Mouse (Mus musculus): Measurements from ENCODE around the gene Tcfl5. TPM values are rescaled to one million over a fixed set of nuclear protein-coding genes. Genes with fewer than 3 reads are reported as not detected.

Gene Tcfl5
- 0.31 and 0.50 TPM in 2 replicates for polyA plus RNA-seq (2015; fragmentation: Nextera tagmentation; extraction: Ambion mirVana)

DNA sequence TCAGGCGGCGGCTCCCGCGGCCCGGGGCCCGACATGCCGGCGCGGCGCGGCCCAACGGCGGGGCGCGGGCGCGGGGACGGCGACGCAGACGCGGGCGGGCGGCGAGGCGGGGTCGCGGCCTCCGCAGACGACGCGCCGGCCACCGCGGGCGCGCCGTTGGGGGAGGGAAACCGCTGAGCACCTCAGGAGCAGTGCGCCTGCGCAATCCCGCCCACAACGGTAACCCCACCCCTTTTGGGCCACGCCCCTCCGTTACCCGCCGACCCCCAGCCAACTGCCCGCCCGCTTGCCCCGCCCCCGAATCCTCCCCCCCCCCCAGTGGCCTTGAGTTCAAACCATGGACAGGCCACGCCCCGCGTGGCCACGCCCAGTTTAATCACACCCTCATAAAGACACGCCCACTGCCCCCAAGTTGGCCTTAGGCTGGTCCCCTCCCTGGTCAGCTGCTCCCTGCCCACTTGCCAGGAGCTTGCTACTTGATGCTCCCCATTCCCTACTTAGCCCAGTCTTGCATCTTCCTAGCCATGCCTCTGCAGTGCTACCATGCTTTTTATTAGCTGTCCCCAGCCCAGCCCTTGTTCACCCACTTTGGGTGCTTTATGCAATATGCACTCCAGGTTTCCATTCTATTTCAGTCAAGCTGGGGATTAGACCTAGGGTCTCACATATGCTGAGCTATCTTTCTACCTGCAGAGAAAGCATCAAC, at the start of gene Tcfl5:
Gene Tcfl5 (minus strand): TSS at position 154 of the 706 bp plus-strand sequence.
- ATAC-seq: no peak
- Histone ChIP-seq H3K9ac (ENCODE audit: low read depth, low read length) (peak within 1 kb of the TSS; percentile 48), H3K27ac (ENCODE audit: low read depth, low read length) (no peak within 1 kb of the TSS), H3K4me1 (ENCODE audit: control insufficient read depth, insufficient read depth, low read depth, low read length) (peaks cover 3% of the 10 kb centered on the region; the same call in 1 of the 2 replicates), H3K36me3 (ENCODE audit: control insufficient read depth, insufficient read depth, low read length) (peaks cover 4% of the 10 kb centered on the region; the same call in 1 of the 2 replicates), H3K9me3 (ENCODE audit: control insufficient read depth, low read length) (peaks cover 15% of the 10 kb centered on the region), H3K4me3 (ENCODE audit: low read length) (peak within 1 kb of the TSS; percentile 46), H3K27me3 (replicated peaks; ENCODE audit: control insufficient read depth, insufficient read depth, low read length) (peaks cover 41% of the 10 kb centered on the region), H3K4me2 (ENCODE audit: low read length) (peak within 1 kb of the TSS; percentile 54)
- 2% methylated on average over 38 of the region's 56 CpGs for WGBS

- Histone ChIP-seq H3K4me2 (ENCODE audit: low read length) (no peak overlapping the region), H3K9me3 (ENCODE audit: control insufficient read depth, low read length) (no peaks in the 10 kb centered on the region), H3K4me1 (ENCODE audit: control insufficient read depth, insufficient read depth, low read depth, low read length) (peaks cover 7% of the 10 kb centered on the region; the same call in 1 of the 2 replicates), H3K27me3 (replicated peaks; ENCODE audit: control insufficient read depth, insufficient read depth, low read length) (no peaks in the 10 kb centered on the region), H3K36me3 (ENCODE audit: control insufficient read depth, insufficient read depth, low read length) (peaks cover 40% of the 10 kb centered on the region), H3K9ac (ENCODE audit: low read depth, low read length) (no peak overlapping the region), H3K4me3 (ENCODE audit: low read length) (no peak overlapping the region), H3K27ac (ENCODE audit: low read depth, low read length) (no peak overlapping the region)
- 0 out of 2 replicates have a peak, but pooled peaks have one; percentile 11 for ATAC-seq
- 87% methylated on average over 5 of the region's 5 CpGs for WGBS
Observed at GRCm38 (mm10) chr2:180689841-180690240, 47.3 kb upstream of the Tcfl5 start.

DNA sequence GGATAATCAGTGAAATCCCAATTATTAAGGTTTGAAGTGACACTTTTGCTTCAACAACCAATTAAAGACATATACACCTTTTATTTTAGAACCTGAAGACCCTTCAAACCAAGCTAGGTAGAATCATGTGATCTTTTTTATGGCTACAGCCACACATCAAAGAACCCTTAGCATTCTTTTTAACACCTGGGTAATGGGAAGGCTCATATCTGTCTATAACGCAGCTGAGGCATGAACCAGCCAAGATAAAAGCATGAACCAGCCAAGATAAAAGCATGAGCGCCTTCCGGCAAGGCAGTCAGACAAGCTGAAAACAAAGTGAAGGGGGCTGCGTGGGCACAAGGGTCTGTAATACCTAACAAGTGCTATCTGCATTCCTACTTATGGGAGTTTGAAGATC, 41.5 kb upstream of the Tcfl5 start:
- no peak overlapping the region for H3K4me3 ChIP-seq (ENCODE audit: low read length)
- H3K36me3 ChIP-seq (ENCODE audit: control insufficient read depth, insufficient read depth, low read length): peaks cover 57% of the 10 kb centered on the region
- H3K9ac ChIP-seq (ENCODE audit: low read depth, low read length): no peak overlapping the region
- H3K27me3 ChIP-seq (replicated peaks; ENCODE audit: control insufficient read depth, insufficient read depth, low read length): no peaks in the 10 kb centered on the region
- ATAC-seq: no peak
- H3K9me3 ChIP-seq (ENCODE audit: control insufficient read depth, low read length): no peaks in the 10 kb centered on the region
- no peak overlapping the region for H3K4me2 ChIP-seq (ENCODE audit: low read length)
- WGBS: 96% methylated on average over 4 of the region's 4 CpGs
- H3K27ac ChIP-seq (ENCODE audit: low read depth, low read length): no peak overlapping the region
- H3K4me1 ChIP-seq (ENCODE audit: control insufficient read depth, insufficient read depth, low read depth, low read length): no peaks in the 10 kb centered on the region

DNA sequence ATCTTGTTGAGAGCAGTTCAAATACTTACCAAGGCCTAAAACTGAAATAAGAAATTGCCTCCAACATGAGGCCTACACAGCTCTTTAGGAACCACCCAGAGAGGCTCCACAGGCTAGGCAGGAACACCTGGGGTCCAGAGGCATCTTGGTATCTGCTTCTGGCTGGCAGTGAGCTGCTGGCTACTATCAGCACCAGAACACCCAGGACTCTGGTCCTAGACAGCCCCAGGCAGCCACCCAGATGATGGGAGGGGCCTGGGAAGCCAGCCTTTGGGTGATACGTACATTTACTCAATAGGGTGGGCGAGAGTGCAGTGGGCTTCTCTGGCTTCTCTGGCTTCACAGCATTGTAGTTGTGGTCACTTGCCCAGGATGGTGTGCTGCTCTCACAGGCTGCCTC, 41.0 kb upstream of the Tcfl5 start:
- no peak overlapping the region for H3K27ac ChIP-seq (ENCODE audit: low read depth, low read length)

GRCm38 (mm10) chr2:180681225-180681624, 38.7 kb upstream of the Tcfl5 start:
- Histone ChIP-seq H3K36me3 (ENCODE audit: control insufficient read depth, insufficient read depth, low read length) (peaks cover 33% of the 10 kb centered on the region), H3K27me3 (replicated peaks; ENCODE audit: control insufficient read depth, insufficient read depth, low read length) (no peaks in the 10 kb centered on the region), H3K4me2 (ENCODE audit: low read length) (no peak overlapping the region), H3K9ac (ENCODE audit: low read depth, low read length) (no peak overlapping the region), H3K4me3 (ENCODE audit: low read length) (no peak overlapping the region), H3K9me3 (ENCODE audit: control insufficient read depth, low read length) (no peaks in the 10 kb centered on the region), H3K27ac (ENCODE audit: low read depth, low read length) (no peak overlapping the region), H3K4me1 (ENCODE audit: control insufficient read depth, insufficient read depth, low read depth, low read length) (no peaks in the 10 kb centered on the region)
- ATAC-seq: no peak
- 55% methylated on average over 2 of the region's 2 CpGs for WGBS

More for the DNA sequence above, 41.0 kb upstream of the Tcfl5 start:
- Histone ChIP-seq H3K36me3 (ENCODE audit: control insufficient read depth, insufficient read depth, low read length) (peaks cover 53% of the 10 kb centered on the region), H3K27me3 (replicated peaks; ENCODE audit: control insufficient read depth, insufficient read depth, low read length) (no peaks in the 10 kb centered on the region), H3K4me3 (ENCODE audit: low read length) (no peak overlapping the region), H3K9me3 (ENCODE audit: control insufficient read depth, low read length) (no peaks in the 10 kb centered on the region), H3K9ac (ENCODE audit: low read depth, low read length) (no peak overlapping the region), H3K4me2 (ENCODE audit: low read length) (no peak overlapping the region), H3K4me1 (ENCODE audit: control insufficient read depth, insufficient read depth, low read depth, low read length) (no peaks in the 10 kb centered on the region)
- 96% methylated on average over 2 of the region's 2 CpGs for WGBS
- no peak for ATAC-seq

GRCm38 (mm10) chr2:180678609-180679140, 36.2 kb upstream of the Tcfl5 start:
- peak; percentile 71 for ATAC-seq
- WGBS: 19% methylated on average over 4 of the region's 4 CpGs
- peaks cover 26% of the 10 kb centered on the region for H3K36me3 ChIP-seq (ENCODE audit: control insufficient read depth, insufficient read depth, low read length)
- no peaks in the 10 kb centered on the region for H3K27me3 ChIP-seq (replicated peaks; ENCODE audit: control insufficient read depth, insufficient read depth, low read length)
- no peak overlapping the region for H3K4me3 ChIP-seq (ENCODE audit: low read length)
- H3K27ac ChIP-seq (ENCODE audit: low read depth, low read length): no peak overlapping the region
- no peak overlapping the region for H3K9ac ChIP-seq (ENCODE audit: low read depth, low read length)
- no peak overlapping the region for H3K4me2 ChIP-seq (ENCODE audit: low read length)
- H3K9me3 ChIP-seq (ENCODE audit: control insufficient read depth, low read length): no peaks in the 10 kb centered on the region
- H3K4me1 ChIP-seq (ENCODE audit: control insufficient read depth, insufficient read depth, low read depth, low read length): no peaks in the 10 kb centered on the region

GRCm38 (mm10) chr2:180676706-180677105, 34.2 kb upstream of the Tcfl5 start:
- H3K27ac ChIP-seq (ENCODE audit: low read depth, low read length): no peak overlapping the region
- ATAC-seq: no peak
- H3K9ac ChIP-seq (ENCODE audit: low read depth, low read length): no peak overlapping the region
- H3K4me3 ChIP-seq (ENCODE audit: low read length): no peak overlapping the region
- no peaks in the 10 kb centered on the region for H3K4me1 ChIP-seq (ENCODE audit: control insufficient read depth, insufficient read depth, low read depth, low read length)
- no peaks in the 10 kb centered on the region for H3K9me3 ChIP-seq (ENCODE audit: control insufficient read depth, low read length)
- H3K4me2 ChIP-seq (ENCODE audit: low read length): no peak overlapping the region
- 91% methylated on average over 2 of the region's 2 CpGs for WGBS
- H3K36me3 ChIP-seq (ENCODE audit: control insufficient read depth, insufficient read depth, low read length): peaks cover 19% of the 10 kb centered on the region
- no peaks in the 10 kb centered on the region for H3K27me3 ChIP-seq (replicated peaks; ENCODE audit: control insufficient read depth, insufficient read depth, low read length)

GRCm38 (mm10) chr2:180662008-180662407, 19.5 kb upstream of the Tcfl5 start:
- Histone ChIP-seq H3K4me3 (ENCODE audit: low read length) (no peak overlapping the region), H3K27me3 (replicated peaks; ENCODE audit: control insufficient read depth, insufficient read depth, low read length) (no peaks in the 10 kb centered on the region), H3K9me3 (ENCODE audit: control insufficient read depth, low read length) (no peaks in the 10 kb centered on the region), H3K9ac (ENCODE audit: low read depth, low read length) (no peak overlapping the region), H3K4me1 (ENCODE audit: control insufficient read depth, insufficient read depth, low read depth, low read length) (no peaks in the 10 kb centered on the region; the same call in 1 of the 2 replicates), H3K27ac (ENCODE audit: low read depth, low read length) (no peak overlapping the region), H3K36me3 (ENCODE audit: control insufficient read depth, insufficient read depth, low read length) (peaks cover 7% of the 10 kb centered on the region), H3K4me2 (ENCODE audit: low read length) (no peak overlapping the region)
- WGBS: 83% methylated on average over 4 of the region's 4 CpGs
- no peak for ATAC-seq

GRCm38 (mm10) chr2:180660521-180660920, 18.0 kb upstream of the Tcfl5 start:
- H3K9ac ChIP-seq (ENCODE audit: low read depth, low read length): no peak overlapping the region
- H3K27me3 ChIP-seq (replicated peaks; ENCODE audit: control insufficient read depth, insufficient read depth, low read length): no peaks in the 10 kb centered on the region
- H3K4me3 ChIP-seq (ENCODE audit: low read length): no peak overlapping the region
- H3K4me1 ChIP-seq (ENCODE audit: control insufficient read depth, insufficient read depth, low read depth, low read length): no peaks in the 10 kb centered on the region; the same call in 1 of the 2 replicates
- no peak overlapping the region for H3K27ac ChIP-seq (ENCODE audit: low read depth, low read length)
- no peak overlapping the region for H3K4me2 ChIP-seq (ENCODE audit: low read length)
- ATAC-seq: no peak
- H3K9me3 ChIP-seq (ENCODE audit: control insufficient read depth, low read length): no peaks in the 10 kb centered on the region
- WGBS: 96% methylated on average over 5 of the region's 5 CpGs
- peaks cover 7% of the 10 kb centered on the region for H3K36me3 ChIP-seq (ENCODE audit: control insufficient read depth, insufficient read depth, low read length)

Measured in hindbrain, embryonic 16.5 days (tissue).